Mouse (Mus musculus) right cerebral cortex, postnatal 25 days (tissue): ENCODE data around the gene Il21.

Experiments used
- DNase-seq: peaks from one replicate; pipeline ENCODE4 v3.0.0; 2022

Gene Il21

GRCm38 (mm10) chr3:37185534-37185933 lies 46.9 kb downstream of the Il21 start:
- no peak for DNase-seq

GRCm38 (mm10) chr3:37182415-37183269 lies 49.8 kb downstream of the Il21 start:
- no peak for DNase-seq

GRCm38 (mm10) chr3:37181041-37181440 lies 51.4 kb downstream of the Il21 start:
- DNase-seq, result no peak

- DNase-seq, result no peak
Measured at GRCm38 (mm10) chr3:37180039-37180743, 52.2 kb downstream of the Il21 start.

GRCm38 (mm10) chr3:37179472-37179871 lies 53.0 kb downstream of the Il21 start:
- no peak for DNase-seq

GRCm38 (mm10) chr3:37174711-37175572 lies 57.5 kb downstream of the Il21 start:
- DNase-seq, result no peak

GRCm38 (mm10) chr3:37173285-37173684 lies 59.2 kb downstream of the Il21 start:
- DNase-seq, result no peak
